Mouse (Mus musculus) neural tube, embryonic 11.5 days (tissue): ENCODE measurements at regions not wholly inside any gene's neighbourhood (a gene's known extent, or its start where the extent isn't known, plus 50 kb on each side); places are given as distances from the start of the nearest gene placed in this dataset.

Source experiments
- ATAC-seq: fragments of 200-750 bp; cut with Nextera tagmentation; 2 replicates; pipeline ENCODE4 v1.8.0; 2017; ENCODE audit warnings: moderate number of reproducible peaks, mild to moderate bottlenecking, moderate TSS enrichment, moderate library complexity; ENCODE audit not compliant: insufficient read depth, low FRiP score, low TSS enrichment
- DNase-seq: peaks from one replicate; pipeline ENCODE4 v3.0.0-alpha.2; 2015; ENCODE audit warnings: low spot score
- H3K27ac ChIP-seq: fragments of 300-500 bp; sonication (generic); 2 replicates; pipeline ENCODE4 v1.5.1; 2014; ENCODE audit warnings: low read depth, mild to moderate bottlenecking, low read length
- H3K27me3 ChIP-seq: fragments of 300-500 bp; sonication (generic); 2 replicates; pipeline ENCODE4 v1.6.1; 2014; ENCODE audit warnings: mild to moderate bottlenecking, low read length, mixed read lengths; ENCODE audit not compliant: control insufficient read depth, insufficient read depth
- H3K36me3 ChIP-seq: fragments of 300-500 bp; sonication (generic); 2 replicates; pipeline ENCODE4 v1.6.1; 2014; ENCODE audit warnings: mild to moderate bottlenecking, low read length, moderate library complexity, mixed read lengths; ENCODE audit not compliant: control insufficient read depth, insufficient read depth
- H3K4me1 ChIP-seq: fragments of 300-500 bp; sonication (generic); 2 replicates; pipeline ENCODE4 v1.6.1; 2014; ENCODE audit warnings: low read length, mixed read lengths; ENCODE audit not compliant: control insufficient read depth, insufficient read depth
- H3K4me2 ChIP-seq: fragments of 300-500 bp; sonication (generic); 2 replicates; pipeline ENCODE4 v1.6.1; 2014; ENCODE audit warnings: low read depth, mild to moderate bottlenecking, moderate library complexity
- H3K4me3 ChIP-seq: fragments of 300-500 bp; sonication (generic); 2 replicates; pipeline ENCODE4 v1.5.1; 2014; ENCODE audit warnings: low read depth, low read length
- H3K9ac ChIP-seq: fragments of 300-500 bp; sonication (generic); 2 replicates; pipeline ENCODE4 v1.6.1; 2014; ENCODE audit warnings: mild to moderate bottlenecking, low read length
- H3K9me3 ChIP-seq: fragments of 300-500 bp; sonication (generic); 2 replicates; pipeline ENCODE4 v1.6.1; 2016; ENCODE audit warnings: low read length; ENCODE audit not compliant: control insufficient read depth
- WGBS: fragments of 180-500 bp; shearing (Covaris S2); extraction: QIAGEN DNeasy Blood & Tissue Kit; methylation state at CpG from one replicate; pipeline ENCODE4 v1.1.7; 2014; 5-methylcytosine and 5-hydroxymethylcytosine counted together

DNA sequence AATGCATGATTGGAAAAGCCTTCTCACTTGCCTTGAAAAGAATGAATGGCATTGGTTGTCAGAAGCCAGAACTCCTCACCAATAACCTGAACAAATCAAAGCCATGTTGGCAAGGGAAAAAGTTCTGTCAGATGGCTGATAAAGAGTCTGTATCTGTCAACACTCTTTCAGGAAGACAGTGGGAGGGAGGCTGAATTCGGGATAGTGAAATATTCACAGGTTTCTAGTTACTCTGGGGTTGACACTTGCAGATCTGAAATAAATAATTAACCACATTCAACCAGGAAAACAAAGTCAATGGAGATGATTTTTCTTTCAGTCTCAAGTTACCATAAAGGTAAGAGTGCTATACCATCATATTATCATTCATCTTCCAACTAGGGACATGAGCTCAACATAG lies 56.3 kb upstream of the Ift57 start:
- Histone ChIP-seq H3K27ac (no peak overlapping the region), H3K4me1 (no peaks in the 10 kb centered on the region), H3K4me2 (no peak overlapping the region), H3K9me3 (no peaks in the 10 kb centered on the region), H3K4me3 (no peak overlapping the region), H3K36me3 (no peaks in the 10 kb centered on the region), H3K9ac (no peak overlapping the region), H3K27me3 (no peaks in the 10 kb centered on the region)
- 82% methylated on average over 1 of the region's 1 CpGs for WGBS
- DNase-seq = no peak
- no peak for ATAC-seq

DNA sequence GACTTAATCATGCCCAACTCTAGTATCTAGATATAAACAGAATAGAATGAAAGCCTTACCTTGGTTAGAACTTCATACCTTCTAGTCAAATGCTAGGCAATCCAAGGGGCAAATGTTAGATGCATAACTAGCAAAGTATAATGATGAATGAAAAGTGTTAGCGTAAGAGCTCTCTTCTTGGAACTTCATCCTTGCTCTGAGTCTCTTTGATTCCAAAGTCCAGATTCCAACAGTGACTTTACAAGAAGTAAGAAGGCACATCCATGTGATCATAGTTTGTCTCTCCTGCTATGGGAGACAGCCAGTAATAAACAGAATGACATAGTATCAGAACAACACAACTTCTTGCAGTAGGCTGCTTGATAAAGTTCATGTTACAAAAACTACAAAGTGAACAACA lies 54.6 kb upstream of the Ift57 start:
- no peak overlapping the region for H3K9ac ChIP-seq
- no peaks in the 10 kb centered on the region for H3K27me3 ChIP-seq
- no peak overlapping the region for H3K4me2 ChIP-seq
- H3K27ac ChIP-seq = no peak overlapping the region
- no peak overlapping the region for H3K4me3 ChIP-seq
- WGBS = 97% methylated on average over 1 of the region's 1 CpGs
- no peak for DNase-seq
- no peak for ATAC-seq
- no peaks in the 10 kb centered on the region for H3K36me3 ChIP-seq
- no peaks in the 10 kb centered on the region for H3K9me3 ChIP-seq
- H3K4me1 ChIP-seq = no peaks in the 10 kb centered on the region

DNA sequence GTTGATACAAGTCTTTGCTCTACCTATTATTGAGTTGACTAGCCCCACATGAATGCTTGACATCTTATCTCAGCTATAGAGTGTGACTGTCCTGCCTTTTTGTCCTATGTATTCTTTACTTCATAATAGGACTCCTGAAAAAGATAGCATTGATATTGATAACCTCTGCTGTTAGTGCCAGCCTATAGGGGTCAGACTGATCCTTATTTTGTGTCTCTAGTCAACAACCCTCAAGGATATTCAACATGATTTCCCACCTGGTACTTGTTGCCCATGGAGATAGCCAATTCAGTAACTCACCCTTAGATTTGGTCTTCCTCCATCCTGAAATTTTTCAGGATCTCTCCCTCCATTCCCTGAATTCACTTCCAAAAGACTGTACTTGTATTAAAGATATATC lies 52.6 kb upstream of the Ift57 start:
- Histone ChIP-seq H3K36me3 (no peaks in the 10 kb centered on the region), H3K4me3 (no peak overlapping the region), H3K4me1 (no peaks in the 10 kb centered on the region), H3K27ac (no peak overlapping the region), H3K9ac (no peak overlapping the region), H3K9me3 (no peaks in the 10 kb centered on the region), H3K4me2 (no peak overlapping the region), H3K27me3 (no peaks in the 10 kb centered on the region)
- no peak for ATAC-seq
- no peak for DNase-seq
